Mouse (Mus musculus): ENCODE data around the gene Myo1d.

- TF ChIP-seq BHLHE40 (IDR thresholded peaks at IDR 0.05; ENCODE audit: borderline replicate concordance, low read depth, low read length) (no peak), TBP (IDR thresholded peaks at IDR 0.05; ENCODE audit: low read depth, low read length) (no peak), UBTF (IDR thresholded peaks at IDR 0.05; ENCODE audit: borderline replicate concordance, insufficient read depth, low read depth, low read length) (no peak), MEF2A (IDR thresholded peaks at IDR 0.05; ENCODE audit: extremely low read depth, insufficient replicate concordance, low read depth, low read length, poor library complexity, severe bottlenecking) (no peak), POLR2A (IDR thresholded peaks at IDR 0.05; ENCODE audit: control insufficient read depth in 1 of 2, insufficient read depth in 1 of 2, low read depth in 1 of 2, low read length in 2 of 2, poor library complexity in 1 of 2) (no peak), SMC3 (IDR thresholded peaks at IDR 0.05; ENCODE audit: low read depth, low read length) (no peak), HCFC1 (IDR thresholded peaks at IDR 0.05; ENCODE audit: low read depth, low read length) (no peak)
These were observed 28.7 kb downstream of the Myo1d start for GRCm38 (mm10) chr11:80751168-80751567.

Measured in MEL (cell line).